Mouse (Mus musculus) embryonic facial prominence, embryonic 13.5 days (tissue): ENCODE measurements around the gene Parp3. TPM values are rescaled to one million over a fixed set of nuclear protein-coding genes. Genes with fewer than 3 reads are reported as not detected.

ENCODE experiments used
- ATAC-seq: fragments of 200-750 bp; cut with Nextera tagmentation; 2 replicates; pipeline ENCODE4 v1.8.0; 2017; ENCODE audit warnings: low read depth; ENCODE audit not compliant: insufficient number of reproducible peaks, insufficient read depth, low FRiP score, low TSS enrichment
- H3K27ac ChIP-seq: fragments of 300-500 bp; sonication (generic); 2 replicates; pipeline ENCODE4 v1.5.1; 2015; ENCODE audit warnings: moderate library complexity, mild to moderate bottlenecking, inconsistent platforms
- H3K27me3 ChIP-seq: fragments of 300-500 bp; sonication (generic); 2 replicates; pipeline ENCODE4 v1.6.1; 2015; ENCODE audit warnings: mild to moderate bottlenecking, inconsistent platforms
- H3K36me3 ChIP-seq: fragments of 300-500 bp; sonication (generic); 2 replicates; pipeline ENCODE4 v1.6.1; 2015; ENCODE audit warnings: mild to moderate bottlenecking, inconsistent platforms
- H3K4me1 ChIP-seq: fragments of 300-500 bp; sonication (generic); 2 replicates; pipeline ENCODE4 v1.6.1; 2015; ENCODE audit warnings: inconsistent platforms
- H3K4me2 ChIP-seq: fragments of 300-500 bp; sonication (generic); 2 replicates; pipeline ENCODE4 v1.6.1; 2015; ENCODE audit warnings: moderate library complexity, mild to moderate bottlenecking, inconsistent platforms
- H3K4me3 ChIP-seq: fragments of 300-500 bp; sonication (generic); 2 replicates; pipeline ENCODE4 v1.5.1; 2015; ENCODE audit warnings: mild to moderate bottlenecking, inconsistent platforms
- H3K9ac ChIP-seq: fragments of 300-500 bp; sonication (generic); 2 replicates; pipeline ENCODE4 v1.6.1; 2015; ENCODE audit warnings: mild to moderate bottlenecking, inconsistent platforms
- H3K9me3 ChIP-seq: fragments of 300-500 bp; sonication (generic); 2 replicates; pipeline ENCODE4 v1.6.1; 2016; ENCODE audit warnings: inconsistent platforms
- WGBS: fragments of 180-500 bp; shearing (Covaris S2); methylation state at CpG from one replicate; pipeline ENCODE4 v1.1.7; 2015; ENCODE audit warnings: mixed read lengths; 5-methylcytosine and 5-hydroxymethylcytosine counted together
- polyA plus RNA-seq: library from polyadenylated mRNA; unstranded; fragments of >200 nt; fragmentation: Nextera tagmentation; extraction: Ambion mirVana; gene quantifications from 2 replicates; pipeline ENCODE4 v1.2.1, GENCODE M21; 2015

Parp3 gene
- polyA plus RNA-seq, 1 experiment from 2014 or later, result 3.2 TPM

GRCm38 (mm10) chr9:106483606-106484005, 6.9 kb upstream of the Parp3 start:
- no peak overlapping the region for H3K27ac ChIP-seq

DNA sequence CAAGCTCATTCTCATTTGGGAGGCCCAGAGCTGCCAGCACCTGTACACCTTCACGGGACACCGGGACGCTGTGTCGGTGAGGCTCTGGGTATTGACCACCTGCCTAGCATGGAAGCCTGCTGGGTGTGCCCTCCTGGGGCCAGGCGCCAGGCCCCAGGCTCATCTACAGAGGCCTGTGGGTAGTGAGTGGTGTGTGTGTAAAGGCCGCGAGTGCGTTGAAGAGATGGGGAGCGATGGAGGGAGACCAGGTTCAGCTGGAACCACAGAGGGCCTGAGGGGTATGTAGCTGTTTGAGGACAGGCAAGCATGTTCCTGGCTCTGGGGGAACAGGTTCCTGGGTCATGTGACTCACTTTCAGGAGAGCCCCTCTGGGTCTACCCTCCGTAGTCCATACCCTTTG, 6.4 kb upstream of the Parp3 start:
- ATAC-seq, result no peak
- H3K4me2 ChIP-seq, result no peak overlapping the region
- peaks cover 6% of the 10 kb centered on the region for H3K4me1 ChIP-seq
- 95% methylated on average over 10 of the region's 10 CpGs for WGBS
- no peak overlapping the region for H3K27ac ChIP-seq
- no peaks in the 10 kb centered on the region for H3K27me3 ChIP-seq
- H3K4me3 ChIP-seq, result no peak overlapping the region
- H3K36me3 ChIP-seq, result peaks cover 65% of the 10 kb centered on the region
- 0 out of 2 replicates have a peak overlapping the region, but pooled peaks have one; percentile 36 for H3K9ac ChIP-seq
- H3K9me3 ChIP-seq, result no peaks in the 10 kb centered on the region

More at GRCm38 (mm10) chr9:106483606-106484005, 6.9 kb upstream of the Parp3 start:
- Histone ChIP-seq H3K4me1 (0 out of 2 replicates have a peak, but pooled peaks cover 2% of the 10 kb centered on the region), H3K36me3 (peaks cover 65% of the 10 kb centered on the region), H3K9ac (no peak overlapping the region), H3K27me3 (no peaks in the 10 kb centered on the region), H3K4me2 (no peak overlapping the region), H3K9me3 (no peaks in the 10 kb centered on the region), H3K4me3 (no peak overlapping the region)
- no peak for ATAC-seq
- WGBS, result 90% methylated on average over 17 of the region's 17 CpGs

- no peaks in the 10 kb centered on the region for H3K27me3 ChIP-seq
- 92% methylated on average over 17 of the region's 17 CpGs for WGBS
- no peaks in the 10 kb centered on the region for H3K9me3 ChIP-seq
- H3K4me2 ChIP-seq, result no peak overlapping the region
- H3K36me3 ChIP-seq, result peaks cover 65% of the 10 kb centered on the region
- no peak overlapping the region for H3K4me3 ChIP-seq
- H3K27ac ChIP-seq, result no peak overlapping the region
- H3K4me1 ChIP-seq, result peaks cover 11% of the 10 kb centered on the region
- 0 out of 2 replicates have a peak overlapping the region, but pooled peaks have one; percentile 36 for H3K9ac ChIP-seq
- ATAC-seq, result no peak
These were observed 5.9 kb upstream of the Parp3 start for GRCm38 (mm10) chr9:106482578-106483115.

DNA sequence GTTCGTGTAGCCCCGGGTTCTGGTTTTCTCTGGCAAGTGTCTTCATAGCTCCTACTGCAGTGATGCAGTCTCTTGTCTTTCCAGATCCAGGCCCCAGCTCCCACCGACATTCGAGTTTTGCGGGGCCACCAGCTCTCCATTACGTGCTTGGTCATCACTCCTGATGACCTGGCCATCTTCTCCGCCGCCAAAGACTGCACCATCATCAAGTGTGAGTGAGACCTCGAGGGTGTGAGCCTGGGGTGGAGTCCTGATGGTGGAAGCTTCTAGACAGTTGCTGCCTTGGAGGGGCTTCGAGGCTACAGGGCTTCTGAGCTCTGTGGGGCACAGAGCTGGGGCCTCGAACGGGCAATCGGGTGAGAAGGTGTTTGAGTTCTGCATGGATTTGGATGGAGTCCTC, 4.9 kb upstream of the Parp3 start:
- Histone ChIP-seq H3K4me3 (no peak overlapping the region), H3K27me3 (no peaks in the 10 kb centered on the region), H3K36me3 (peaks cover 65% of the 10 kb centered on the region), H3K4me1 (peaks cover 12% of the 10 kb centered on the region), H3K4me2 (no peak overlapping the region), H3K27ac (no peak overlapping the region), H3K9me3 (no peaks in the 10 kb centered on the region), H3K9ac (no peak overlapping the region)
- ATAC-seq, result no peak
- WGBS, result 93% methylated on average over 13 of the region's 13 CpGs

DNA sequence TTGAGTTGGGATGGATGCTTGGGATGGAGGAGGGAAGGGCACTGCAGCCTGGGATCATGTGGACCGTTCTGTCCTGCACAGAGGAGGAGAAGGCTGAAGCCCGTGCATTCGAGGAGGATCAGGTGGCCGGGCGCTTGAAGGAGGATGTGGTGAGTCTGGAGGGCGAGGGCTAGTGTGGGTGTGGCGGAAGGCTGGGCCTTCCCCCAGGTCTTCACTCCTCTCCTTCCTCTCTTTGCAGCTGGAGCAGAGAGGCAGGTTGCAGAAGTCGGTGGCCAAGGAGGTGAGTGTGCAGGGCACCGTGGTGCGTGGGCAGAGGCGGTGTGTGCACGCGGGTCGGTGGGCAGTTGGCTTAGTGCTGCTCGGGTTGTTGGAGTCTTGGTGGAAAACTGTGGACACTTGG, 4.3 kb upstream of the Parp3 start:
- H3K9me3 ChIP-seq, result no peaks in the 10 kb centered on the region
- H3K4me3 ChIP-seq, result no peak overlapping the region
- no peak overlapping the region for H3K9ac ChIP-seq
- WGBS, result 93% methylated on average over 15 of the region's 15 CpGs
- H3K36me3 ChIP-seq, result peaks cover 60% of the 10 kb centered on the region
- H3K4me1 ChIP-seq, result peaks cover 18% of the 10 kb centered on the region
- no peaks in the 10 kb centered on the region for H3K27me3 ChIP-seq
- H3K27ac ChIP-seq, result no peak overlapping the region
- H3K4me2 ChIP-seq, result no peak overlapping the region
- no peak for ATAC-seq

- peaks cover 55% of the 10 kb centered on the region for H3K36me3 ChIP-seq
- no peaks in the 10 kb centered on the region for H3K27me3 ChIP-seq
- H3K9ac ChIP-seq, result no peak overlapping the region
- ATAC-seq, result no peak
- H3K4me2 ChIP-seq, result no peak overlapping the region
- no peak overlapping the region for H3K4me3 ChIP-seq
- 86% methylated on average over 7 of the region's 7 CpGs for WGBS
- no peak overlapping the region for H3K27ac ChIP-seq
- no peaks in the 10 kb centered on the region for H3K9me3 ChIP-seq
- H3K4me1 ChIP-seq, result peaks cover 23% of the 10 kb centered on the region
These were observed 3.8 kb upstream of the Parp3 start for GRCm38 (mm10) chr9:106480541-106480940.

GRCm38 (mm10) chr9:106478101-106478500, 1.4 kb upstream of the Parp3 start:
- peaks cover 46% of the 10 kb centered on the region for H3K4me1 ChIP-seq
- H3K4me3 ChIP-seq, result peak overlapping the region; percentile 77
- H3K27me3 ChIP-seq, result no peaks in the 10 kb centered on the region
- peak overlapping the region; percentile 81 for H3K9ac ChIP-seq
- H3K36me3 ChIP-seq, result peaks cover 31% of the 10 kb centered on the region
- no peak for ATAC-seq
- WGBS, result 75% methylated on average over 9 of the region's 9 CpGs
- no peak overlapping the region for H3K27ac ChIP-seq
- no peaks in the 10 kb centered on the region for H3K9me3 ChIP-seq
- H3K4me2 ChIP-seq, result peak overlapping the region; percentile 95

DNA sequence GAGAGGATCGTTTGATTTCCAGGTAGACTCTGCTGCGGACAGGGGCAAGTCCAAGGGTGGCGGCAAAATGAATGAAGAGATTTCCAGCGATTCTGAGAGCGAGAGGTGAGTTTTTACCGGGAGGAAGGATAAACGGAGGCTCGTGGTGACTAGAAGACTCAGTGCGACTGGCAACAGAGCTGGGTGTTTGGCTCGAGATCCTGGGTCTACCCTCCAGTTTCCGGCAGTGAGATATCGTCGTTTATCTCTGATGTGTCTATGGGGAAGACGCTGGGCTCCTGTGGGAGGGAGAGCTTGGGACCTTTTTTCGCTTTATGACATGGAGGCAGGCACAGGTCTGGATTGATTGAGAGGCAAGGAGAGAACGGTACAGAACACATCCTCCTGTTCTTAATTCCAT, 900 bp upstream of the Parp3 start:
- Histone ChIP-seq H3K27ac (no peak overlapping the region), H3K4me2 (peak overlapping the region; percentile 95), H3K4me1 (peaks cover 46% of the 10 kb centered on the region), H3K4me3 (peak overlapping the region; percentile 77), H3K27me3 (no peaks in the 10 kb centered on the region), H3K9ac (peak overlapping the region; percentile 81), H3K9me3 (no peaks in the 10 kb centered on the region), H3K36me3 (peaks cover 26% of the 10 kb centered on the region)
- no peak for ATAC-seq
- WGBS, result 4% methylated on average over 16 of the region's 16 CpGs

DNA sequence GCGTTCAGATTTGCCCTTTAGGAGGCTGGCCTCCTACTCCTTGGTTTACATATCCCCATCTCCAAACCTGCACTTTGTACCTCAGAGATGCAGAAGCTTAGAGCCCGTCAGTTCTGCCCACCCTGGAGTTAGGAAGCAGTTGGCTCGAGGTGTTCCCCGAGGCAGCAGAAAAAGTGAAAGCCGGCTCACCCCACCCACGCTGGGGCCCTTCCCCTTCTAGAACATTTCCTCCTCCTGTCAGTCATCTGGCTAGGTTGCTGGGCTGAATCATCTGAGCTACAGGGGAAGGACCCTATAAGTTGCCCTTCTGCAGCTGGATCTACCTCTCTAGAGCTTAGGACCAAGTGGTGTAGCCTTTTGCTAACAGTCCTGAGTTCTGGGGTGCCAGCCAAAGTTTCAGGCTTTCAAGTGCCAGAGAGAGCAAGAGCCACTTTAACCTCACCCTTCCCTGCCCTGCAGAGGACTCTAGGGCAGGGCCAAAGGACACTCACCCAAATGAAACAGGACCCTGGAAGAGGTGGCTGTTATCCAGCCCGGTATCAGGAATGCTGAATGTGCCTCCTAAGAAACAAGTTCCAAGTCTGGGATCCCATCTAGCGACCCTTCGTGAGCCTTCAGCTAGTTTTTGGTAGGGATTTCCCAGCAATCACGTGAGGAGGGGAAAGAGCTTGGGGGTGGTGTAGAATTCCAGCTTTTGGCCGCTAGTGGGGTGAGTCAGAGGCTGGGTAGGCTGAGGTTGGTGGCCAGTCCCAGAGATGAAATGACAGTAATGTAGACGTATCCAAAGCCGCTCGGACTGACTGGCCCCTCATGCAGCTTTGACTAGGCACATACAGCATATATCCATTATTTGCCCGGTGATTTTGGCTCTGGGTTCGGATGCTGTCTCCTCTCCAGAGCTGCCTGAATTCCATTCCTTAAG, 486 bp downstream of the Parp3 start:
- peaks cover 18% of the 10 kb centered on the region for H3K36me3 ChIP-seq
- peak overlapping the region; percentile 85 for H3K27ac ChIP-seq
- H3K9ac ChIP-seq, result peak overlapping the region; percentile 61
- peak overlapping the region; percentile 95 for H3K4me2 ChIP-seq
- WGBS, result 21% methylated on average over 16 of the region's 16 CpGs
- H3K27me3 ChIP-seq, result no peaks in the 10 kb centered on the region
- H3K9me3 ChIP-seq, result no peaks in the 10 kb centered on the region
- peak overlapping the region; percentile 77 for H3K4me3 ChIP-seq
- peak; percentile 23; the same call in 1 of the 2 replicates for ATAC-seq
- H3K4me1 ChIP-seq, result peaks cover 58% of the 10 kb centered on the region

- 86% methylated on average over 10 of the region's 10 CpGs for WGBS
These were observed 1.1 kb downstream of the Parp3 start, which contains the start of gene Rrp9 for GRCm38 (mm10) chr9:106475663-106476001. Gene Rrp9, plus strand, starts transcription at chr9:106475963.

DNA sequence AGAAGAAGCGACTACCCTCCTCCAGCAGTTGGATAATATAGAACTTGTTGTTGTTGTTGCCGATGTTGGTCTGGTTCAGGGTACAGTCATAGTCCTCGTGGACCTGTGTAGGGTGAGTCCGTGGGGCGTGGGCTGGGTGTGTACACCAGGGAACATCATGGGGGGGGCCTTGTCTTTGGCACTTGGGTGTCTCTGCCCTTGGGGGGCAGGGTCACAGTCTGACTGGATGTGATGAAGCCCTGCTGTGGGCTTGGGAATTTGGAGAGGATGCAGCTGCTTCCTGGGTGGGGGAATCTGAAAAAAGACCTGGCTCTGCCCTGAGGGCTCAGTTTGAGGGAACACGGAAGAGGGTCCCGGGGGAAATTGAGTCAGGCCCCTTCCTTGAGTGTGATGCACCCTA, 1.7 kb downstream of the Parp3 start:
- Histone ChIP-seq H3K4me1 (peaks cover 58% of the 10 kb centered on the region), H3K9ac (peak overlapping the region; percentile 61), H3K36me3 (peaks cover 6% of the 10 kb centered on the region), H3K9me3 (no peaks in the 10 kb centered on the region), H3K4me3 (no peak overlapping the region), H3K4me2 (peak overlapping the region; percentile 33), H3K27ac (no peak overlapping the region), H3K27me3 (no peaks in the 10 kb centered on the region)
- no peak for ATAC-seq
- 63% methylated on average over 7 of the region's 7 CpGs for WGBS

More at GRCm38 (mm10) chr9:106475663-106476001, 1.1 kb downstream of the Parp3 start, which contains the start of gene Rrp9:
- Histone ChIP-seq H3K27ac (peak within 1 kb of the TSS; percentile 85), H3K4me2 (peak within 1 kb of the TSS; percentile 95), H3K36me3 (peaks cover 12% of the 10 kb centered on the region), H3K4me1 (peaks cover 58% of the 10 kb centered on the region), H3K4me3 (peak within 1 kb of the TSS; percentile 77), H3K27me3 (no peaks in the 10 kb centered on the region), H3K9me3 (no peaks in the 10 kb centered on the region), H3K9ac (peak within 1 kb of the TSS; percentile 61)
- no peak for ATAC-seq
